Mouse (Mus musculus): Measurements from ENCODE around the gene Qpctl. TPM values are rescaled to one million over a fixed set of nuclear protein-coding genes. Genes with fewer than 3 reads are reported as not detected.
"Not testable (repeated sequence)": the region's sequence is repeated elsewhere in the genome, so short reads cannot be mapped to it uniquely, and the experiment has no call there.

The Qpctl gene
- polyA plus RNA-seq, 1 experiment, result not detected

DNA sequence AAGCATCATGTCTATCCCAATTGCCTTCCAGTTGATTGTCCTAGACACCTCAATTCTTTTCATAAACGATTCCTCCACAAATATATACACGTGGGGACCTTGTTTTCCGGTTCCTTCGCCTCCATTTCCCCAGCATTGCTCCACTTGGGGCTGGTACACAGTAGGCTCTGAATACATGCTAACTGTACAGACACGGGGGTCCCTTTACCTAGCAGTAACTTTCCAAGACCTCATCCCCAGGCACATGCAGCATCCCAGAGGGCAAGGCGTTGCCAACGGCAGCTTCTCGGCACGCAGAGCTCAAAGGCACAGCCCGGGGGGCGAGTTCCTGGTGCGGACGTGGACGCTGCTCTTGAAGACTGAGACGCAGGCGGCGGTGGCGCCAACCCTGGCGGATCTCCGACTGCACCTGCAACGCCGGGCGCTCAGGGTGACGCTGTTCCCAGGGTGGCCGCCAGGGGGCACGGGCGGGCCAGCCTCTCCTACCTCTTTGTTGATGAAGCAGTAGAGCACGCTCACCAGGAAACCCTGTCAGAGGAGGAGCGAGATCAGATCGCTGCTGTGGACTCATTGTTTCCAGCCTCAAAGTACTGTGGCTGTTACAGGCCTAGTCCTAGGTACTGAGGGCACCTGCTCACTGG lies 8.2 kb upstream of the Qpctl start:
- 5% methylated on average over 30 of the region's 30 CpGs for WGBS
- Histone ChIP-seq H3K4me3 (ENCODE audit: insufficient read depth, low read depth, low read length) (no peak overlapping the region), H3K27ac (ENCODE audit: insufficient read depth, low read depth, low read length) (peak overlapping the region; percentile 54; the same call in 1 of the 2 replicates), H3K4me1 (ENCODE audit: control insufficient read depth, insufficient read depth, low read length) (peaks cover 42% of the 10 kb centered on the region)
- TF ChIP-seq CTCF (IDR thresholded peaks at IDR 0.05; ENCODE audit: insufficient read depth, low read depth, low read length) (peak; percentile 96), POLR2A (IDR thresholded peaks at IDR 0.05; ENCODE audit: insufficient read depth, low read depth, low read length) (no peak)

DNA sequence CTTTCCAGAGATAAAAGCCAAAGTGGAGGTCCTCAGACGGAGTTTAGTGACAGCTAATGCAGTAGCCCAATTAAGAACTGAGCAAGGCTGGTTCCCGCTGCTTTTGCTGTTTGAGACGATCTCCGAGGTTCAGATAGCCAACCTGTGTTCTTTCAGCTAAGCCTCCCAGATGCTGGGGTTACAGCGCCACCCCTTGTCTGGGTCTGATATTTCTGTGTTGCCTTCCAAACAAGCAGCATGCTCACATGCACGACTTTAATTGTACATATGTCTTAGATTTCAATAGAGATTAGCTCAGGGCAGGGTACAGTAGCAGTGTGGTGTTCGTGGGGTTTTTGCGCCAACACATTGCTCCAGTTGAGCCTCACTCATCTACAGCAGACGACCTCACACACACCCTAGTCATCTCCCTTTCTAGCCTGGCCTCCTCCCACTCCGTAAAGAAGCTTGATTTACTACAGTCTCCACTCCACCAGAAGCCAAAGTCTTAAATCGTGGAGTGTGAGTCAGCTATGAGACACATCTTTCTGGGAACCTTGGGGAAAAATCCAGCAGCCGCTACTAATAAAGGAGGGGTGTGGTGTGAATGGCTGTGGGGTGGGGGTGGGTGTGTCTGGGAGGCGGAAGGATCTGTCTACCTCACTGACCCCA lies 6.9 kb upstream of the Qpctl start:
- peaks cover 43% of the 10 kb centered on the region for H3K4me1 ChIP-seq (ENCODE audit: control insufficient read depth, insufficient read depth, low read length)
- peak overlapping the region; percentile 40; the same call in 1 of the 2 replicates for H3K27ac ChIP-seq (ENCODE audit: insufficient read depth, low read depth, low read length)
- no peak overlapping the region for H3K4me3 ChIP-seq (ENCODE audit: insufficient read depth, low read depth, low read length)
- WGBS, result 34% methylated on average over 13 of the region's 13 CpGs
- TF ChIP-seq POLR2A (IDR thresholded peaks at IDR 0.05; ENCODE audit: insufficient read depth, low read depth, low read length), result no peak
- no peak for TF ChIP-seq CTCF (IDR thresholded peaks at IDR 0.05; ENCODE audit: insufficient read depth, low read depth, low read length)

DNA sequence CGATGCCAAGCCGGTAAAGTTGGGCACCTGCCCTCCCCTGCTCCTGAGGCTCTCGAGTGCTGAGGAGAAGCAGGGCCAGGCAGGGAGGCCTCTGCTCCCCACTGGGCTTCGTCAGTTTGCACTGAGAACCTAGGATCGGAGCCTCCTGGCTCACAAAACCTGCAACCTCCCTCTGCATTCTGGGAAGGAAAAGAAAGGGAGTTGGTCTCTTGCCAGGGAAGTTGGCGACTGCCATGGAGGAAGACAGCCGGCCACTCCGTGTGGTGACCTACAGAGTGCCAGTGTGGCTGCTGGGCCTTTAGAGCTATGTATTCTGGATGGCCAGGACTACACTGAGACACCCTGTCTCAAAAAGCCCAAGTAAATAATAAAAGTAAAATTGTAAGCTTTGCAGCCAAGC lies 5.7 kb upstream of the Qpctl start:
- peaks cover 39% of the 10 kb centered on the region for H3K4me1 ChIP-seq (ENCODE audit: control insufficient read depth, insufficient read depth, low read length)
- no peak overlapping the region for H3K27ac ChIP-seq (ENCODE audit: insufficient read depth, low read depth, low read length)
- TF ChIP-seq CTCF (IDR thresholded peaks at IDR 0.05; ENCODE audit: insufficient read depth, low read depth, low read length) (no peak), POLR2A (IDR thresholded peaks at IDR 0.05; ENCODE audit: insufficient read depth, low read depth, low read length) (no peak)
- 31% methylated on average over 8 of the region's 8 CpGs for WGBS
- H3K4me3 ChIP-seq (ENCODE audit: insufficient read depth, low read depth, low read length), result no peak overlapping the region

DNA sequence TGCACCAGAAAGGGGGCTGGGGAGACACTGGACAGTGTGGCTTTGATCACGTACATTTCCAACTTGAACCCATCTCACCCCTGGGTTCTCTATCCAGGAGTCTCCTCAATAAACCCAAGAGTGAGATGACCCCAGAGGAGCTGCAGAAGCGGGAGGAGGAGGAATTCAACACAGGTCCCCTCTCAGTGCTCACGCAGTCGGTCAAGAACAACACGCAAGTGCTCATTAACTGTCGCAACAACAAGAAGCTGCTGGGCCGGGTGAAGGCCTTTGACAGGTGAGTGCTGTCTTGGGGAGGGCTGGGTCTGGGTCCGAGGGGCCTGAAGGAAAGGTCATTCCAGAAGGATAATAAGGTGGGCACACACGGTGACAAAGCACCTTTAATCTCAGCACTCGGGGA lies 2.0 kb upstream of the Qpctl start:
- peaks cover 29% of the 10 kb centered on the region for H3K4me1 ChIP-seq (ENCODE audit: control insufficient read depth, insufficient read depth, low read length)
- WGBS, result 85% methylated on average over 10 of the region's 10 CpGs
- H3K27ac ChIP-seq (ENCODE audit: insufficient read depth, low read depth, low read length); H3K4me3 ChIP-seq (ENCODE audit: insufficient read depth, low read depth, low read length): not testable (repeated sequence)

DNA sequence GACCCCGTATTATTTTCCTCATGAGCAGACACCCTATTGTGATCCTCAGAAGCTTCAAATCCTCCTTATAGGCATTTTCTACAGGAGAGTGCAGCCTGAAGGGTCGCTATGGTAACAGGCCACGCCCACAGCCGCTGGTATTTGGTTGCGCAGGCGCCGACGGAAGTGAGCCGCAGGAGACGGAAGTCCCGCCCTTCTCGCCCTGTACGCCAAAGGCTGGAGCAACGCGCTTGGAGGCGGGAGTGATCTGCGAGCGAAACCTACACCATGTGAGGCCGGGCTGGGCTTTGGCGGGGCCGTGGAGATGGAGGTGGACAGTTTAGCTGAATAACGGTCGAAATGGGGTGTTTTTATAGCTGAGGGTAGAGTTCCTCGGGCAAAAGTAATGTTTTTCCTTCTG lies 535 bp upstream of the Qpctl start, which contains the start of gene Snrpd2:
Gene Snrpd2 (plus strand): TSS at position 97 of the 400 bp plus-strand sequence.
- Histone ChIP-seq H3K4me1 (ENCODE audit: control insufficient read depth, insufficient read depth, low read length) (peaks cover 20% of the 10 kb centered on the region), H3K4me3 (ENCODE audit: insufficient read depth, low read depth, low read length) (peak within 1 kb of the TSS; percentile 67), H3K27ac (ENCODE audit: insufficient read depth, low read depth, low read length) (peak within 1 kb of the TSS; percentile 81)
- WGBS, result under 1% methylated on average over 24 of the region's 24 CpGs
- TF ChIP-seq CTCF (IDR thresholded peaks at IDR 0.05; ENCODE audit: insufficient read depth, low read depth, low read length), result no peak
- TF ChIP-seq POLR2A (IDR thresholded peaks at IDR 0.05; ENCODE audit: insufficient read depth, low read depth, low read length), result peak; percentile 67

DNA sequence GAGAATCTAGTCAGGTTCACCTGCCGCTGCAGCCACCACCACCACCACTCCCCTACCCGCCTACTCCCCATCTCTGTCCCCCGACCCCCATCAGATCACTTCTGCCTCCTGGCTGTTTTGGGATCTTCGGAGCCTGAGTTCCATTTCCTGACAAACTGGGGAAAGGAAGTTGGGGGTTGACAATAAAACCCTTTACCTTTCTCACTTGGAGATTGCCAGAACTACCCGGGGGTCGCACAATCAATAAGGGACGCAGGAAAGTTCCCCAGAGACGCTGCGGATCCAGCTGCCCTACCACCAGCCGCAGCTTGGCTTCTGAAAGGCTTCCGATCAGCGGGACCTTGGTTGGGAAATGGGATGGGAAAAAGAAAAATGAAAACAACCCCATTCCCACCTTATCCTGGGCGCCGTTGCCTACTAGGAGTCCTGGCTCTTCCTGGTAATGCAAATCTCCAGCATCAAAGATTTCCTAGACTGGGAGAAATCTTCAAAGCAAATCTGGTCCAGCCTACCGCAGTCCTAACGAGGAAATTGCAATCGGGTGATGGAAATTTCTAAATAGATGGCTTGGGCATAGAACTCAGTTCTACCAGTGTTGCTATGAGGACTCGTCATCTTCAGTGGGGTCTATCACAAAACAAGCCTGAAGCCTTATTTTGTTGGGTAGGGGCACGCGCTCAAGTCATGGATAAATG lies 764 bp downstream of the Qpctl start:
- Histone ChIP-seq H3K27ac (ENCODE audit: insufficient read depth, low read depth, low read length) (peak overlapping the region; percentile 65), H3K4me1 (ENCODE audit: control insufficient read depth, insufficient read depth, low read length) (peaks cover 20% of the 10 kb centered on the region), H3K4me3 (ENCODE audit: insufficient read depth, low read depth, low read length) (peak overlapping the region; percentile 67)
- WGBS, result 7% methylated on average over 20 of the region's 20 CpGs
- TF ChIP-seq CTCF (IDR thresholded peaks at IDR 0.05; ENCODE audit: insufficient read depth, low read depth, low read length), result no peak
- TF ChIP-seq POLR2A (IDR thresholded peaks at IDR 0.05; ENCODE audit: insufficient read depth, low read depth, low read length), result no peak

DNA sequence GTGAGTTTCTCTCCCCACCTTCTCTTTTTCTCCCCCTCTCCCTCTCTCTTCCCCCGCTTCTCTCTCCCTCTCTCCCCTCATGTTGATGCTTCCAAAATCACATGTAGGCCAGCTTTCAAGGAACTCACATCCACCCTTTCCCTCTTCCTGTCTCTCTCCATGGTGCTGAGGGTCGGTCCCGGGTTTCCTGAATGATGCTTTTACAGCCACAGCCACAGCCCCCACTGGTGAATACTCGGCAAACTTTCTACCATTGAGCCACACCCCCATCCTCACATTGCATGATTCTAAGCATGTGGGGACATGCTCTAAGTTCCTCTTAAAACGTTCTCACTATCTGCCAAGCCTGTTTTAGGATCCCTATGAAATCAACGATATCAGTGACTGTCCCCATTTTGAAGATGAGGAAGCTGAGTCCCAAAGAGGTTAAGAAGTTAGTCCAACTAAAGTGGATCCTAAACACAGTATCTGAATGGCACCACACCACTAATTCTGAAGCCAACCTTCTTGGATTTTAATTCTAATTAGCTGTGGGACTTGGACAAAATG lies 1.5 kb downstream of the Qpctl start:
- 52% methylated on average over 6 of the region's 6 CpGs for WGBS
- Histone ChIP-seq H3K27ac (ENCODE audit: insufficient read depth, low read depth, low read length) (no peak overlapping the region), H3K4me1 (ENCODE audit: control insufficient read depth, insufficient read depth, low read length) (peaks cover 20% of the 10 kb centered on the region), H3K4me3 (ENCODE audit: insufficient read depth, low read depth, low read length) (no peak overlapping the region)
- TF ChIP-seq CTCF (IDR thresholded peaks at IDR 0.05; ENCODE audit: insufficient read depth, low read depth, low read length), result no peak
- TF ChIP-seq POLR2A (IDR thresholded peaks at IDR 0.05; ENCODE audit: insufficient read depth, low read depth, low read length), result no peak

DNA sequence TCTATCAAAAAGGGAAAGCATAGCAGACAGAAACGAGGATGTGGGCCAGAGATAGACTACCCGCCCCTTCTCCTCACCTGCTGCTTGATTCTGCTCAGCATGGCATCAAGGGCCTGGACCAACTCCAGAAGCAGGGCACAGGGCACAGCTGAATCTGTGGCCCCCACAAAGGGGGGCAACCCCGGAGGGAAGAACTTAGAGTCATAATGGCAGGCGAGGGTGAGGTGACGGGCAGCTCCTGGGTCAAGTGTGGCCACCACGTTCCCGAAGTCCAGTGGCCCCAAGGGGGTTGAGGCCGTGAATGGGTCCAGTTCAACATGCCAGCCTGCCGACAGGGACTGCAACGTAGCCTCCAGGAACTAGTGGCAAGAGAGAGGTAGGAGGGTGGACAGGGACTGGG lies 2.3 kb downstream of the Qpctl start:
- TF ChIP-seq POLR2A (IDR thresholded peaks at IDR 0.05; ENCODE audit: insufficient read depth, low read depth, low read length) (no peak), CTCF (IDR thresholded peaks at IDR 0.05; ENCODE audit: insufficient read depth, low read depth, low read length) (no peak)
- 86% methylated on average over 10 of the region's 10 CpGs for WGBS

DNA sequence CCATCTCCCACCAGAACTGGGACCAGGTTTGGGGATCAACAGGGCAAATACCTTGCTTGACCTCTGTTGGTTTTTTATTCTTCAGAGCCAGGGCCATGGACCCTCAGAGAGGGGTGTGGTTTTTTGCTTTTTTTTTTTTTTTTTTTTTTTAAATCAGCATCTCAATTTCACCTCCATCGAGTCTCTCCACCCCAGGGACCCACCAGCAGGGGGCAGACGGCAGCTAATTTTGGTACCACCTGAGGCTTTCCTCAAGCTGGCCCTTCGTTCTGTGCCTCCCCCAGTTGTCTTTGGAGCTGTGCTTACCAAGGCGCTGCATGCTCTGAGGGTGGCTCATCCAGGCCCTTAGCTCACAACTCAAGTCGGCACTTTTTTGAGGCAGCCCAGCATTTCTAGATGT lies 11.7 kb downstream of the Qpctl start:
- H3K4me1 ChIP-seq (ENCODE audit: control insufficient read depth, insufficient read depth, low read length), result 0 out of 2 replicates have a peak, but pooled peaks cover 4% of the 10 kb centered on the region
- H3K27ac ChIP-seq (ENCODE audit: insufficient read depth, low read depth, low read length), result no peak overlapping the region
- 32% methylated on average over 5 of the region's 5 CpGs for WGBS
- H3K4me3 ChIP-seq (ENCODE audit: insufficient read depth, low read depth, low read length), result no peak overlapping the region
- no peak for TF ChIP-seq POLR2A (IDR thresholded peaks at IDR 0.05; ENCODE audit: insufficient read depth, low read depth, low read length)
- no peak for TF ChIP-seq CTCF (IDR thresholded peaks at IDR 0.05; ENCODE audit: insufficient read depth, low read depth, low read length)

More for the DNA sequence above, 2.3 kb downstream of the Qpctl start:
- H3K4me3 ChIP-seq (ENCODE audit: insufficient read depth, low read depth, low read length), result no peak overlapping the region
- no peak overlapping the region for H3K27ac ChIP-seq (ENCODE audit: insufficient read depth, low read depth, low read length)
- H3K4me1 ChIP-seq (ENCODE audit: control insufficient read depth, insufficient read depth, low read length), result peaks cover 20% of the 10 kb centered on the region
